Mouse (Mus musculus) right cerebral cortex, postnatal 14 days (tissue): ENCODE measurements around the gene Ezr.

ENCODE experiments used
- DNase-seq: peaks from one replicate; pipeline ENCODE4 v3.0.0; 2022

Gene Ezr

DNA sequence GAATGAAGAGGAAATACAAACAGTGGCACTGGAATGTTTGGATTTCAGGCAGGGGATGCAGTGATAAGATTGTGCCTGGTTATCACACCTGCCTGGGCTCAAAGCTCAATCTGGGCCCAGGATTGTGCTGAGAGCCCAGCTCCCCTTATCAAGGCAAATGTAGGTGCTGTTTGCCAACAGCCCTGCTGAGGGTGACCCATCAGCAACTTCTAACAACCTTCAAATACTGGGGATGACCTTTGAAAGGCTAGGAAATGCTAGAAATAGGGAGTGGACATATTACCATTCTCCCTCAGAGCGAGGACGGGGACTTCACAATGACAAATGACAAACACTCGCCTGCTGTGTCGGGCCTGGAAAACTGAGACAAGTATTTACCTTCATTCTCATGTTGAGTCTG lies 15.8 kb downstream of the Ezr start:
- DNase-seq: no peak

DNA sequence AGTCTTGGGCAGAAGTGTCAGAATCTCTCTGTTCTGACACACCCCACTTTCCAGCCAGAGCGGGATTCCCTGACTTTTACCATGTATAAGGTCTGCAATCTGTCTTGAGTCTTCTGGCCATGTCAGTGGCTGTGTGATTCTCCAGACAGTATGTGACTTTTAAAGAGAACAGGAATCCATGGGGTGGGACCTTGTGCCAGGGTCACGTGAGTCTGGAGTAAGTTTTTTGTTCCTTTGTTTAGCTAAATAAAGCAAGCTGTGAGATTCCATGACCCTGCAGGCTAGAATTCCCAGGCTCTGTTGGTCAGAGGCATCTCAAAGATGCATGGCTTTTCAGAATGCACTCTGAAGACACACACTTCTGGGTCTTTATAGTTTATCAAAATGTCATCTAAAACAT lies 16.7 kb downstream of the Ezr start:
- DNase-seq: no peak

DNA sequence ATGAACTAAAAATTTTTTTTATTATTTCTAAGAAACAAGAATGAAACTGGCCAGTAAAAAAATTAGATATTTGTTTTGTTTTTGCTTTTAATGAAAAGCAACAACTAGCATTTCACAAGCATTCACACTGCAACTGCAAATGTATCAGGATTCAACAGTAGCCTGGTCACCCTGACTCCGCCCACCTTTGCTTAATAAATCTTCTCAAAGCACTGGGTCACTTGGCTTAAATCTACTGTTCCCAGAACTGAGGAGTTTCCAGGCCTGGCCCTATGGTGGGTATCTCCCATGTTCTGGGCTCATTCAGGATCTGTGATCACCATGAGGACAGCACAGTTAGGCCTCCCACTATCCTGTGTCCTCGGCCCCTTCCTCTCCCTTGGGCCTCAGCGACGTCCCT lies 17.9 kb downstream of the Ezr start:
- no peak for DNase-seq

DNA sequence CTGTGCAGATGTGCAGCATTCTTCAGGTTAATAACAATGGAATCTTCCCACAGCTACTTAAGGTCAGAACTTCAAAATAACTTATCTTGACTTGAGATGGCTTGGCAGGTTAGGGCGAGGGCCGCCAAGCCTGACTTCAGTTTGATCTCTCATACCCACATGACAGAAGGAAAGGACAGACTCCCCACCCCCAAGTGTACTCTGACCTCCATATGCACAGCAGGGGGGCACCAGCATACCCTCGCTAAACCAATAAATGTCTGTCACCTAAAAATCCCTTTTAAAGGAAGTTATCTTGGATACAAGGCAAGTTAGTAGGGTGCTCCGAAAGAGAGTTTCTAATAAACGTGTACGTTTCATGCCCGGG lies 18.4 kb downstream of the Ezr start:
- no peak for DNase-seq

DNA sequence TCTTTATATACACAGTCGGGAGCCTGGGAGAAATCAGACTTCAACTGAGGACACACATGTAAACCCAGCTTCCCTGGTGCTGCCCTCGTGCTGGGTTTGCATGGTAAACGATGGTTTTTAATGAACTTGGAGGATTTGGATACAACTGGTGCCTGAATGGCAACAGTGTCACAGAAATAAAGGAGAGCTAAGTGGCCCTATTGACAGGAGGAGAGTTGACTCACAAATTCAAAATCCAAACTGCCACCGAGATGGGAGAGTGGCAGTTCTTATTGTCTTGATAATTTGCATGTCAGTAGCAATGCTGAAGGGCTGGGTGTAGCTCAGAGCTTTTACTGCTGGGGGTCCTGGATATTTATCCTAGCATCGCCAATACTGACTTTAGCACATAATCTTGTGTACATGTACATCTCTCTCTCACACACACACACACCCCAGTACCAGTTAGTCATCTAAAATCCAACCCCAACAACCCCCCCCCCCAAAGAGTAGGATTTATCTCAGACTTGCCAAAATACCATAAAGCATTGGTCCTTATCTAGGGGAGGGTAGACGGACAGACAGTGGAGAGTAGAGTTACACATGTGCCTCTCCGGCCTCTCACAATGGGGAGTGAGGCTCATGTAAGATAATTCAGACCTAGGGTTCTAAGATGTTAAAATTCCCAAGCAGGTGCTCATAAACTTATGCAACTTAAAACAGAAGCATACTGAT lies 18.9 kb downstream of the Ezr start:
- no peak for DNase-seq

DNA sequence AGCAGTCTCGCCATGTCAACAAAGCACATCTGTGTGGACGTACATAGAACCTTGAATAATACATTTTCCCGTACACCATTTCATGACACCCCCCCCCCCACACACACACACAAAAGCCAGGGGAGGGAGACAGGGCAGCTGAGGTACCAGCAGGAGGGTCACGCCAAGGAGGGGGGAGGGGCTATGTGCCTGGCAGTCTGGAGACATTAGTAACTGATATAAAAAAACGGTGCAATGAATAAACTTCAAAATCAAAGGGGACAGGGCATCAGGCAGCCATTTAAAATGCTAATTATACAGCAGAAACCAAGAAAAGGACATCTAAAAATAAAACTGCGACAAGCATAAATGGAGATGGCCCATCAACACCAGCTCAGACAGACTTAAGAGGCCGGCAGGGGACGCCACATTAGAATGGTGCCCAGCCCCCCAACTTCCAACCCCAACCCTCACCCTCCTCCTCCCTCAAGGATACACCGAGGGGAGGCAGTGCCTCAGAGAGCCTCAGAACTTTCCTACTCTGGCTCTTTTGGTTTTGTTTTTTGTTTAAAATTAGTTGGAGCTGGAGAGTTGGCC lies 22.8 kb downstream of the Ezr start:
- no peak for DNase-seq

DNA sequence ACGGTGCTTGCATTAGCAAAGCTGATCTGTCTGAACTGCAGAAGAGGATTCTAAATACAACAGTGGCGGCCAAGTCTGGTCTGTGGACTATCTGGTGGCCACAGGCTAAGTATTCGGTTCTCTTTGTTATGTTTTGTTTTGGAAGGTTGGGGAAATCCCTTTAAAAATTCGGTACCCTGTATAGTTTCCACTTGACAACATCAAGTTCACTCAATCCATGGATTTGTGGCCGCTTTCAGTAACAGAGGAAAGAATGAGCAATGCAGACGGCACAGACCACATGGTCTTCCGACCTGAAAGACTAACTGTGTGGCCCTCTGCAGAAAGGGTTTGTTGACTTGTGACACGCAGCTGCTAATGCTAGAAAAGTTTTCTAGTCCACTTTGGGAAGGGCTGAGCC lies 23.7 kb downstream of the Ezr start:
- DNase-seq: no peak

DNA sequence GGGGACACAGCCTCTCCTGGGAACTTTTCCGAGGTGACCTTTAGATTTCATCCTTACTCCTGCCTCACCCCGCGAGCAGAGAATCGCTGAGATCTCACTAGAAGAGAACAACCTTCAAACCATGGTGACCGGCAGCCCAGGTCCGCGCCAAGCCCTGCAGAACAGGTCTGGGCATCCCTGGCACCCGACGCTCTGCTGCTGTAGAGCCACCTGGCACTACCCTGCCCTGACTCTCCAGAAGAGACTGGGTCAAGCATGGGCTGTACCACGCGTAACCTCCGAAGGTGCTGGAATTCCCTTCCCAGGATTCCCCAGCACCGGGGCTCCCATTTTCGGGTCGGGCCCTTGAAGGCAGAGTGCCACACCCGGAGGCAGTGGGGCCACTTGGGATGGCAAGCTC lies 24.7 kb downstream of the Ezr start:
- DNase-seq: no peak

DNA sequence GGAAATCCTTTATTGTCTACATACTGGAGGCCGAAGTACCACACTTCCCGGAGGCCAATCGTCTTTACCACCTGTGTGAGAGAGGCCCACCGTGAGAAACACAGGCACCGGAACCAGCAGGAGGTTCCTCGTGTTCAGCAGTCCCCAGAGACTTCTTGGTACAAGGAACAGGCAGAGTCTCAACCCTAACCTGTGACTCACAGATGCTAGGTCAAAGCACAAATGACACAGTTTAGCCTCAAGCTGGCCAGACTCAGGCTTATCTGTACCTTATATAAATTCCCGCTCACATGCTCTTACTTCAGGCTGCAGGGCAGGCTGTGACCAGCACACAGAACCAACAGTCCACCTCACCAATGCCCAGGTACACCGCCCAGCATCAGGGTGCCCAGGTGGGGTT lies 26.7 kb downstream of the Ezr start:
- no peak for DNase-seq

DNA sequence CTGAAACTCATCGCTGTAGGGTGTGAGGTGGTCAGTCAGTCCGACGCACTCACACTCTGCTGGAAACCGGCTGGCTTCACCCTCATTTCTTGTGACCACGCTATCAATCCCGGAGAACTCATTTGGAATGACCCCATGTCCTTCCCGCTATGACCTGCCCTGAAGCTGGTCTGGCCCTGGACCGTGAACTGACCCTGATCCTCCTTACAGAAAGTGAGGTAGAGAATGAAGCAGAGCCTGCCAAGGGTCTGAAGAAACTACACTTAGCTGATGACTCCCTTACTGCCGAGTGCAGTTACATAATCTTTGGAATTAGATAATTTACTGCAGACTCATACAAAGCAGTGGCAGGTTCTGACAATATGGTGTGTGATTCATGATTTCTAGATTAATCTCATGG lies 27.4 kb downstream of the Ezr start:
- DNase-seq: no peak

DNA sequence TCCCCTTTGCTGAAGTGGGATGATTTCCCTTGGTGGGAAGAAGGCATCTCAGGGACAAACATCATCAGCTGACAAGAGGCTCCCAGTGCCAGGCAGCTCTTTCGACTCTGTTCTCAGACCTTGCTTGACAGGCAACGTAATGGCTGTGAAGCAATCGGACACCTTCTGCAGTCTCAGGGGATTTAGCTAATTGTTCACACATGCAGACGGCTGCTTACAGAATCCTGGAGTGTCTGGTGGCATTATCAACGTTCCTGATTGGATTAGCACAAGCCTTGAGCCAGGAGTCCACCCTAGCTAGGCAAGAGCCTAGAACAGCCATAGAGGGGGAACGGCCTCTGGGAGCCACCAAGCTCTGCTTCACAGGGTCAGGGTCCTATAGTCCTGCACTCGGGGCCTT lies 30.2 kb downstream of the Ezr start:
- no peak for DNase-seq

DNA sequence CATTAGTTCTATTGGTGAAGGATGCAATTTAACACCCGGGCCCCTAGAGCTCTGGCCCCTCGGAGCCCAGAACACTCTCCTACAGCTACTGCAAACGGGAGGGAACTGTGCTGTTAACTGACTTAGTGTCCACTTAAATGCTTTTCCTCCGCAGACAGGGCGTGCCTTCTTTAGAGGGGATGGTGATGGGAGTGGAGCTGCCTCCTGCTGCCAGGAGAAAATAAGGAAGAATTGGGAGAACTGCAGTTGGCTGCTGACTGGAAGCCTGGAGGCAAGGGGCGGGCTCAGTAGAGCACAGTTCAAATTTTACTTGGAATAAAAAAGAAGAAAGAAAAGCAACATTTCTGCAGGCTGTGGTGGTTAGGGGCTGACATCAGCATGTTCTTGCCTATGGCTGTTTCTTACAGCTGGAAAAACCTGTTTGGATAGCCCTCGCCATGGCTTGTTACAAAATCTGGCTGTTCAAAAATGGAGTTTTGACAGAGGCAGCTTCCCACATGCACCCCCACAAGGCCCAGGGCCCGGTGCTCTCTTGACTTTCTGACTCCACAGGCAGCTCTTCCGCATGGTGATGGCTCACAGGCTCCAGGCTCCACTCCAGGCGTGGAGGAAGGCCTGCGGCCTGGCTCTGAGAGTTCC lies 31.2 kb downstream of the Ezr start:
- no peak for DNase-seq

DNA sequence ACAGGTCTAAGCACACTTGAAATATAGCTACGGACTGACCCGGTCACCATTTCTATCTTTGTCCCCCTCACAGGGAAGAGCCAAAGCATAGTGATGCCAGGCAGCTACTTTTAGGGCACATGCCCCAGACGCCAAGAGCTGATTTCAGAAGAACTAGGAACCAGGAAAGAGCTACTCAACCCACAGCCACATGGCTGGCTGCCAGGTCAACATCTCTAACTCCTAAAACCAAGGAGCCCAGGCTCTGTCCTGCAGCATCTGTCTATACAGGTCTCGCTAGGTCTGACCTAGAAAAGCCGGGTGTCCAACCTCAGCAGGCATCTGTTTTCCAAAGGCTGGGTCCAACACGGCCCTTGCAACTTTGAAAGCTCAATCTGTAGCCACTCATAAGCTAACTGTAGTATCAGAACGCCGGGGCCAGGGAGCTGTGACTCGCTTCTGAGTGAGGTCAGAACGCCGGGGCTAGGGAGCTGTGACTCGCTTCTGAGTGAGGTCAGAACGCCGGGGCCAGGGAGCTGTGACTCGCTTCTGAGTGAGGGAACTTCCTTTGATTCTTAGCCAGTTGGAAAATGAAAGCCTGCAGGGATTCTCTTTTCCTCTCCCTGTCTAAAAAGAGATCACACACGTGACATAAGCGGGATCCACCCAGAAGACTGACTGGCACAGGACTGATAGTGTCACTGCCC lies 33.7 kb downstream of the Ezr start:
- DNase-seq: no peak

DNA sequence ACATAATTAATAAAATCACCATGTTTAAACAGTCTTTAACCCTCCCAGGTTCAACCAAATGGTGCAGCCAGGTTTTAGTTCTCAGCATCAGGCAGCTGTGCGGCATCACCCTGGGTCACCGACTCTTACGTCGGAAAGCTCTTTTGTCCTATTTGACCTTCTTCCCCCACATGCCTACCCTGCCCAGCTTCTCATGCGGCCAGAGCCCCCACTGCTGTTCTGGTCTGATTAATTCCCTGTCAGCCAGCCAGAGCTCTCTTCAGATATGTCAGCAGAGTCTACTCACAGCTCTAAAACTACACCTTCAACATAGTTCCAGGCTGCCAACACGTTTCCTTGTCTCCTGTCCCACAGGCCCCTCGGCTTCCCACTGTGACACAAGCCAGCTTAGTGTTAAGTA lies 35.1 kb downstream of the Ezr start:
- no peak for DNase-seq

DNA sequence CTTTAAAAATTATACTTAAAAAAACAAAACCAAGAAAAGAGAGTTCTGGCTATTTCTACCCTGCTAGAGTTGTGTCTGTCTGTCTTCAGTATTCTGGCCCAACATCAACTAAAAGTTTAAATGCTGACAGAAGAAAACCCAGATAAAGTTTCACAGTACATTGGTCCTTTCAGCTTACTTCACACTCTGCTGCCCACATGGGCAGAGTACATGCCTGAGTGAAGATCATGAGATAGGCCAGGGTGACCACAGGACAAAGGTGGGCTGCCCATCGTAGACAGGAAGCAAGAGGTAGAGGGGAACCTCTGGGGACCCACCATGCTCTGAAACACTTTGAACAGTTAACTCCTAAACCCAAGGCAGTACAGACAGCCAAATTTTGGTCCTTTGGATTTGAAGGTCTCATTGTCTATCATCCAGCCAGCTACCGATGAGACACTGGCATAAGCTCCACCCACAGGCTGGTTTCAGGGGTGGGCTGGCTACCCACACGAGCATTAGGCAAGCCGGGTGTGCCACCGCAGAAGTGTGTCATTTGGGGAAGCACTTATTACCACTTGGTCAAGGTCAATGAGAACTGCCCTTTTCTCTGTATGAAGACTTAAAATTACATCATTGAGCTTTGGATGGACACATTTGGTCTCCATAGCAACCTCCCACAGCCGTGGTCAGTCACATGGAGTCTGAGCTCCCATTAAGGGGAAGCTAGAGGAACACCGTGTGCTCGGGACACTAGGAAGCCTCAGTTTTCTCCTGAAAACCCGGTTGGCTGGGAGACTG lies 35.9 kb downstream of the Ezr start:
- DNase-seq: no peak

DNA sequence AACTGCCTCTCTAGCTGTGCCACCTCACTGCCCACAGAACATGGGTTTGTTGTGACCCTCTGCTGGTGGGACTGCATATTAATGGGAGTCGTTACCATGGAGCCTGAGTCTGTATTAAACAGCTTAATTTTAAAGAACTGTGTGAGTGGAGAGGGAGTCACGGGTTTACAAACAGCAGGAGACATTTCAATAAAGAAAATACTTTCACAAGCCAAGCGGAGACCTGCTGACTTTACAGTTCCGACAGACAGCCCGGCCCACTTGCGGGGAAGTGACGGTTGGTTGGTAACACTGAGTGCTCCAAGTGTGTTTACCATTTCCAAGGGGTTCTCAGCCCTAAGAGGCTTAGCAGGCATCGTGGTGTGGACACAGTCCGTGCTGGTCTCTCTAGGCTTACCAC lies 36.6 kb downstream of the Ezr start:
- DNase-seq: no peak

DNA sequence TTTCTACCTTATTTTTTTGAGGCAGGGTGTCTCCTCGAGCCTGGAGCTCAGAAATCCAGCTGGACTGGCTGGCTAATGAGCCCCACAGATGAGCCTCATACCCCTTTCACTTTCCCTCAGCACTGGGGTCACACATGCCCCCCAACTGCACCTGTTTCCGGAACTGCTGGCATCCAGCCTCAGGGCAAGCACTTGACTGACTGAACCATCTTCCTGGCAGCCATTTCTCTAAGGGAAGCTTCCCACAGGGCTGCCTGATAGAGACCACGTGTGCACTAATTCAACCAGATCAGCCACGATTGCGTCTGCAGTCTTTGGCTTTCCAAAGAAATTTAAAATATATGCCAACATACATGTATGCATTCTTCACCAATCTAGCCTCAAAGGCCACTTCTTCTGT lies 37.1 kb downstream of the Ezr start:
- DNase-seq: no peak

DNA sequence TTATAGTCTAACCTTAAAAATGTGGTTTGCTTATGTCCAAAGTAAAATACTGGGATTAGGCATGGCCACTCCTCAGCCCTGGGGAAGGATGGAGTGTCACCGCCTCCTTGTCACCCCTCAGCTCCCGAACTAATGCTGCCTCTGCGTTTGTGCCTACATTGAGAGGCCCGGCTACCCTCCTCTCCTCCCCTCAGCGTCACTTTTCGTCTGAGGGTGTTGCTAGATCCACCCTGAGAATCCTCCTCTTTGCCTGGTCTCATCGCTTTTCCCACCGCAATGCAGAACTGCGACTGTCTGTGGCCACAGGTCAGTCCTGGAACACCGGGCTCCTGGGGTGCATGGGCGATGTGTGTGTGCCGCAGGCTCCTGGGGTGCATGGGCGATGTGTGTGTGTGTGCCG lies 37.7 kb downstream of the Ezr start:
- DNase-seq: no peak

DNA sequence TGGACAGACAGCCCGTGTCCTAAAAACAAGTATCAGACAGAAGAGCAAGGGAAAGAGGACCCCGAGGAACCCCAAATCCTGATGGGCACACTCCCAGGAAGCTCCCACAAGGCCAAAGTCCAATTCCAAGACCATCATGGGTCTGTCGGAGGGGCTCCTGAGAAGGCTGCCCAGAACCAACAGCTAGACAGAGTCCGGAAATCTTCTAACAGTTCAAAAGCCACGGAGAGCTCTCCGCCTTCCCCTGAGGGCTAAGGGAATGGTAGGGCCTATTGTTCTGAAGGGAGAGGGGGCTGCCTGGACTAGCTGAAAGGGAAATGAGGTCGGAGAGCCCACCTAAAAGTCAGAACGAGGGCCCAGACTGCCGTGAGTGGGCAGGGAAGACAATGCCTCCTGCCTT lies 38.2 kb downstream of the Ezr start:
- no peak for DNase-seq

DNA sequence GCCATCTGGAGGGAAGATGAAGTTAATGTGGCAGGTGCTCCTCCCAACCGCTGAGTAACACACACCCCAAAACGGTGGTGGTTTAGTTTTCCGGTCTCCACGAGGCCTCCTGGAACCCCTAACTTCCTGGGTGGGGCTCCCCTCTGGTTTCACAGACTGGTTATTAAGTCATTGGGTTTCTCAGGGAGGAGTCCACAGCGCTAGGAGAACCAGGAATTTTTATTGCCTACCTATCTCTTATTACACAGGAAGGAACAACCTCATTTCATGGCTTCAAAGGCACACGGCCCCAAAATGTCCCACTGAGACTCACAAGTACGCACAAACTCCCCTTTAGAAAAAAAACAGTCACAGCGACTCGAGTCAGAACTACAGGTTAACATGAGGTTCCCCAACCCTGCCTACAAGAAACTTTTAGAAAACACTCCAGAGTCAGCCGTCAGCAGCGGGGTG lies 38.8 kb downstream of the Ezr start:
- DNase-seq: no peak

DNA sequence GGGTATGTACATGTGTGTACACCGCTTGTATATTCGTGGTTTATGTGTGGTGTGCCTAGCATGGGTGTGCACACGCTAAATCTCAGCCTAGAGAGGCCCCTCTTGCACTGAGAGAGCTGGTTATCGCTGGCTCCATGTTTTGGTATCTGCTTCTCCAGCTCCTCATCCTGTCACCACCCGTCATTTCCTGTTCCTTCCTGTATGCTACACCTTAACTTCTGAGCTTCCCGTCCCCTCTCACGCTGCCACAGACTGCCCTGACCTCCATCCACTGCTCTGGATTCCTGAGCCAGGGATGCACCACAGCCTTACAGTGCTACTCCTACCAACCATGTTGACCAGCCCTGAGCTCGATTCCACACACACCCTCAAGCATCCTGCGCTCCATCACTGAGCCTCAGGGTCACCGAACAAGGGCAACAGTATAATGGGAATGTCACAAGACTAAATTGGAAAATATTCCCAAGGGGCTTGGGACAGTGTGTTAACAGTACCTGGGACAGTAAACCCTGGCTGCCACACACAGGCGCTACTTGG lies 39.5 kb downstream of the Ezr start:
- no peak for DNase-seq

DNA sequence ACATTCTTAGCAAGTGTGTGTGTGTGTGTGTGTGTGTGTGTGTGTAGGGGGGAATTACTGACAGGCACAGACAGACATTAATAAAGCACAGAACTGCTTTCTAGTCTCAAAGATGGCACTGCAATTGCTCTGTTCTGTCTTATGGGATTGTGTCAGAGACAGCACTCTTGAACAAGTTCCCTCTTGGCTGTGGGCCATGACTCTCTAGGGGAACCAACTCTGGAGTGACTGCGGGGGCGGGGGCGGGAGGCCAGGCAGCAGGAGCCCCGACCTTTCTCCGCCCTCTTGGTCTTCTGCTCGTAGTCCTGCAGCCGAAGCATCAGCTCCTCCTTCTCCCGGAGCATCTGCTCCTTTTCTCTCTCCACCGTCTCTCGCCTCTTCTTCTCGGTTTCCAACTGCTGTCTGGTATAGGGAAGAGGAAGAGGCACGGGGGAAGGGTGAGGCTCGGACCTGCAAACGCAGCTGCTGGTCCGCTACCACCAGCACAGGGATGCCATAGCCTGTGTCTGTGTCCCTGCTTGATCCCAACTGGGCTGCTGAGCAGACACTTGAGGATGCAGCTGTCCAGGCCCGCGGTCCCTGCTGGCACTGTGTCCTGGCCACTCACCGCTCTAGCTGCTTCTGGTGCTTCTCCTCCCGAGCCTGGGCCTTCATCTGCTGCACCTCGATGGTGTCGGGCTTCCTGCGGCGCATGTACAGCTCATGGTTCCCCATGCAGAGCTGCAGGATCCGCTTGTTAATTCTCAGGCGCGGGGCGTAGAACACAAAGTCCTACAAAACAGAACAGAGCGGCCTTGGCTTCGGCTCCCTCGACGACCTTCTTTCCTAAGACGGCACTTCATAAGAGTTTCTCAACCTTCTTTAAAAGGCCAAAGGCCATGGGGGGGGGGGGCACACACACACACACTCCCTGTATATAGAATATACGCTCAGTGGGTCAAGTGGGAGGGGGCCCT lies 40.2 kb downstream of the Ezr start:
- peak; percentile 53 for DNase-seq
